Mouse (Mus musculus) heart, postnatal 0 days (tissue): Measurements from ENCODE around the gene Cd8b1. TPM values are rescaled to one million over a fixed set of nuclear protein-coding genes. Genes with fewer than 3 reads are reported as not detected.

Source experiments
- ATAC-seq: fragments of 200-750 bp; cut with Nextera tagmentation; 2 replicates; pipeline ENCODE4 v1.8.0; 2017; ENCODE audit warnings: low read depth, moderate number of reproducible peaks, moderate library complexity; ENCODE audit not compliant: insufficient read depth
- DNase-seq: peaks from one replicate; pipeline ENCODE4 v3.0.0-alpha.2; 2016; ENCODE audit warnings: low spot score
- H3K27ac ChIP-seq: fragments of 300-500 bp; sonication (generic); 2 replicates; pipeline ENCODE4 v1.5.1; 2014; ENCODE audit warnings: low read depth, mild to moderate bottlenecking
- H3K27me3 ChIP-seq: fragments of 300-500 bp; sonication (generic); 2 replicates; pipeline ENCODE4 v1.6.1; 2014; ENCODE audit warnings: low read length, mixed read lengths; ENCODE audit not compliant: control insufficient read depth, insufficient read depth
- H3K36me3 ChIP-seq: fragments of 300-500 bp; sonication (generic); replicated peaks from 2 replicates; pipeline ENCODE4 v1.6.1; 2014; ENCODE audit warnings: low read length, mixed read lengths; ENCODE audit not compliant: control insufficient read depth, insufficient read depth
- H3K4me1 ChIP-seq: fragments of 300-500 bp; sonication (generic); 2 replicates; pipeline ENCODE4 v1.6.1; 2014; ENCODE audit warnings: antibody characterized with exemption; ENCODE audit not compliant: control insufficient read depth, insufficient read depth
- H3K4me2 ChIP-seq: fragments of 300-500 bp; sonication (generic); 2 replicates; pipeline ENCODE4 v1.6.1; 2014; ENCODE audit warnings: low read depth, mild to moderate bottlenecking, low read length, moderate library complexity
- H3K4me3 ChIP-seq: fragments of 300-500 bp; sonication (generic); 2 replicates; pipeline ENCODE4 v1.5.1; 2014; ENCODE audit warnings: low read depth, low read length
- H3K9ac ChIP-seq: fragments of 300-500 bp; sonication (generic); replicated peaks from 2 replicates; pipeline ENCODE4 v1.6.1; 2014; ENCODE audit warnings: low read depth, low read length, mixed read lengths
- H3K9me3 ChIP-seq: fragments of 300-500 bp; sonication (generic); replicated peaks from 2 replicates; pipeline ENCODE4 v1.6.1; 2016; ENCODE audit warnings: low read length; ENCODE audit not compliant: control insufficient read depth
- CTCF ChIP-seq: IDR thresholded peaks from 2 replicates; pipeline ENCODE4 v1.5.1; 2016; ENCODE audit warnings: antibody characterized with exemption, control low read depth, low read depth
- EP300 ChIP-seq: IDR thresholded peaks from 2 replicates; pipeline ENCODE4 v1.6.1; 2016; ENCODE audit warnings: antibody characterized with exemption, low read depth
- WGBS: fragments of 180-500 bp; shearing (Covaris S2); extraction: QIAGEN DNeasy Blood & Tissue Kit; methylation state at CpG from one replicate; pipeline ENCODE4 v1.1.7; 2014; 5-methylcytosine and 5-hydroxymethylcytosine counted together
- polyA plus RNA-seq: library from polyadenylated mRNA; unstranded; fragments of >200 nt; fragmentation: Nextera tagmentation; extraction: Ambion mirVana; gene quantifications from 2 replicates; pipeline ENCODE4 v1.2.1, GENCODE M21; 2015
- total RNA-seq: library from RNA; depleted of rRNA; stranded (reverse); fragments of >200 nt; gene quantifications from 2 replicates; pipeline ENCODE4 v1.2.3, GENCODE M21; 2014; ENCODE audit warnings: low replicate concordance

Gene Cd8b1
- total and polyA plus RNA-seq, 2 experiments from 2014 or later: 0.18 TPM; not detected in 1

DNA sequence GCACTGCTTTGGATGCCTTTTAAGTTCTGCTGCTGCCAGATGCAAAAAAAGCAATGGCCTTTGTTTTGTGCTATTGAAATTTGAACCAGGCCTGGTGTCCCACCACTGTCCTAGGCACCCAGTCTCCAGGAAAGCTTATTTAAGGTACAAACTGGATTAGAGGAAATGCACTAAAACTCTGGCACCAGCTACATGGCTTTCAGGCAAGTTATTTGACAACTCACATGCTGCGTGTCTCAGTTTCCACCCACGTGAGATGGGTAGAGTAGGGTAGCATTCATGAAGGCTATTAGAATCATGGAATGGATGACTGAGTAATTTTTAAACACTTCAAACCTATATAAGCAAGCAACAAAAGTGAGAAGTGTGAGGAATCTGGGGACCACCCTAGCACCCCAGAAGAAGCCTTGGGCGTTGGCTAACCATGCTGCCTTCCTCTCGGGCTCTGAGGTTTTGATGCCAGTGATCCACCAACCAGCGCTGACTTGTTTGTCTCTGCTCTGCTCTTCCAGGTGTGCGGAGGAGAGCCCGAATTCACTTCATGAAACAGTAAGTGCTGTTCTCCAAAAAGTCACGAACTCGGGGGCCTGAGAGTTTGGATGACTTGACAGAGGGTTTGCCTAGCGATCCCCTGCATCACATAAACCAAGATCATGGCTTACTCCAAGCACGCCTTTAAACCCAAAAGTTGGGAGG, 11.1 kb downstream of the Cd8b1 start:
- no peak overlapping the region for H3K4me2 ChIP-seq
- TF ChIP-seq CTCF (no peak), EP300 (no peak)
- no peaks in the 10 kb centered on the region for H3K27me3 ChIP-seq
- no peaks in the 10 kb centered on the region for H3K36me3 ChIP-seq
- H3K9me3 ChIP-seq: no peaks in the 10 kb centered on the region
- no peak for DNase-seq
- no peak overlapping the region for H3K4me3 ChIP-seq
- H3K4me1 ChIP-seq: no peaks in the 10 kb centered on the region
- no peak overlapping the region for H3K9ac ChIP-seq
- ATAC-seq: no peak
- H3K27ac ChIP-seq: no peak overlapping the region; the same call in 1 of the 2 replicates
- WGBS: 88% methylated on average over 11 of the region's 11 CpGs

DNA sequence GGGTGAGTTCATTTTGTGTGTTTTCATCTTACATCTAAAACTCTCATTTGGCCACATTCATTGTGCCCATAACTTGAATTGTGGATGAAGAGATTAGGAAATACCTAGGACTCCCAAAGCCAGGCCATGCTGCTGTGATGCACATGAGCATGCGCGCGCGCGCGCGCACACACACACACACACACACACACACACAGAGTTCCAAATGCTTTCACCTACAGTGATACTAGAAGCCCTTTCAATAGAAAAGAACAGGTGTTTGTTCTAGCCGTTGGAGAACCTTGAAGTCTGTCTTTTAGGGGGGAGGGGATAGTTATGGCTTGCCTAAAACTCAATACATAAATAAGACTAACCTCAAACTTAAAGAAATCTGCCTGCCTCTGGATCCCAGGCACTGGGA, 15.1 kb downstream of the Cd8b1 start:
- DNase-seq: no peak
- no peak for TF ChIP-seq EP300
- no peak for TF ChIP-seq CTCF
- Histone ChIP-seq H3K27ac (no peak overlapping the region; the same call in 1 of the 2 replicates), H3K4me2 (no peak overlapping the region), H3K4me1 (no peaks in the 10 kb centered on the region), H3K36me3 (no peaks in the 10 kb centered on the region), H3K27me3 (no peaks in the 10 kb centered on the region), H3K4me3 (no peak overlapping the region), H3K9ac (no peak overlapping the region), H3K9me3 (no peaks in the 10 kb centered on the region)
- ATAC-seq: no peak
- 95% methylated on average over 8 of the region's 8 CpGs for WGBS

DNA sequence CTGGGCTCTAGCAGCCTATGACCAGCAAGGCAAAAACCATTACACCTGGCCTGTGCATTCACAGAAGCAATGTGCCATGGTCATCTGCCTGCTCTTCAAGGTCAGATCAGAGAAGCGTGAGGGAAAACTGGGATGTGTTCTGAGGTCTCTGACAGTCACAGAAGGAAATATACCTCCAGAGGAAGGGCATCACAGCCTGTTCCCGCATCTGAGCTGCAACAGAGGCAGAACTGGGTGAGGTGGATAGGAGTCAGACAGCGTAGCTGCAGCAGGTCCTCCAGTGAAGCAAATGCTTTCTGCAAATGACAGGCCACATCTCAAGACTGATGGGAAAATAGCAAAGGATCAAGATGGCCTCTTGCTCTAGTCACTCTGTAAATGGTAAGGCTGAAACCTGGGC, 16.4 kb downstream of the Cd8b1 start:
- H3K36me3 ChIP-seq: no peaks in the 10 kb centered on the region
- H3K27me3 ChIP-seq: no peaks in the 10 kb centered on the region
- TF ChIP-seq CTCF: no peak
- no peak for TF ChIP-seq EP300
- H3K4me1 ChIP-seq: no peaks in the 10 kb centered on the region
- no peak overlapping the region; the same call in 1 of the 2 replicates for H3K4me2 ChIP-seq
- no peaks in the 10 kb centered on the region for H3K9me3 ChIP-seq
- 74% methylated on average over 3 of the region's 3 CpGs for WGBS
- no peak overlapping the region for H3K4me3 ChIP-seq
- peak overlapping the region; percentile 55; the same call in 1 of the 2 replicates for H3K27ac ChIP-seq
- no peak for ATAC-seq
- H3K9ac ChIP-seq: no peak overlapping the region
- DNase-seq: no peak

DNA sequence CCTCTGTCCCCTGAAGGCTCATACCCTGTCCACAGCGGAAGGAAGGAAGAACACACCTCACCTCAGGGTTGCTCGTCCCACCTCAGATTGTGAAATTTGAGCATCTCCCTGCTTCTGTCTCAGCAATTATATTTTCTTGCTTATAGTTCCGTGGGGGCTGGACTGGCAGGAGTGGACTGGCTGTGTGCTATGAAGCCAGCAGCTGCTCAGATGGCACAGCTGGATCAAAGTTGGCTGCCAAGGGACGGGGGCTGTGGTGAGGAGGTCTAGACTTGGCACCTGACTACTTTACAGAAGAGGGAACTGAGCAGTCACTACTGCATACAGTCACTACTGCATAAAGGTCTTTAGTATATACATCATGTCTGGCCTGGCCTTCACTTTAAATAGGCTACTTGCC, 16.8 kb downstream of the Cd8b1 start:
- Histone ChIP-seq H3K9me3 (no peaks in the 10 kb centered on the region), H3K36me3 (no peaks in the 10 kb centered on the region), H3K27ac (peak overlapping the region; percentile 55; the same call in 1 of the 2 replicates), H3K4me2 (no peak overlapping the region; the same call in 1 of the 2 replicates), H3K4me3 (no peak overlapping the region), H3K27me3 (no peaks in the 10 kb centered on the region), H3K4me1 (no peaks in the 10 kb centered on the region), H3K9ac (no peak overlapping the region)
- WGBS: 80% methylated on average over 4 of the region's 4 CpGs
- no peak for TF ChIP-seq EP300
- DNase-seq (no peak), ATAC-seq (no peak)

DNA sequence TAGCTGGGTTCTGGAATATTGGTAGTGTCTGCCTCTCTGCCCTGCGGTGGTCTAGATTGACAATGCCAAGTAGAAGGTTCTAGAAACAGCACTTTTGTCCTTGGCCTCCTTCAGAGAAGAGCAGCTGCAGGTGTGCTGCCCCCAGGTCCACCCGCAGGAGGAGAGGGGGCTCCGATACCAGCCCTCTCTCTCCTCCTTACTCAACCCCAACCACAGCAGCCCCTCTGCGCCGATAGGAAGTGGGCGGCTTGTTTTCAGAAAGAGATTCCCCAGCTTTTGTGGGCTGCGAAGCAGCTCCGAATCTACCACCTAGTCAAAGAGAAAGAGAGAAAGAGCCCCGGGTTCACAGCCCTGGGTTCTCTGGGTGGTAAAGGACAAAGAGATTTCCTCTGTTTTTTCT, 18.6 kb downstream of the Cd8b1 start:
- TF ChIP-seq EP300 (no peak), CTCF (no peak)
- Histone ChIP-seq H3K9ac (no peak overlapping the region), H3K27me3 (no peaks in the 10 kb centered on the region), H3K9me3 (no peaks in the 10 kb centered on the region), H3K4me2 (no peak overlapping the region; the same call in 1 of the 2 replicates), H3K27ac (peak overlapping the region; percentile 63; the same call in 1 of the 2 replicates), H3K4me3 (no peak overlapping the region), H3K36me3 (no peaks in the 10 kb centered on the region), H3K4me1 (no peaks in the 10 kb centered on the region)
- 87% methylated on average over 9 of the region's 9 CpGs for WGBS
- no peak for ATAC-seq
- DNase-seq: no peak

DNA sequence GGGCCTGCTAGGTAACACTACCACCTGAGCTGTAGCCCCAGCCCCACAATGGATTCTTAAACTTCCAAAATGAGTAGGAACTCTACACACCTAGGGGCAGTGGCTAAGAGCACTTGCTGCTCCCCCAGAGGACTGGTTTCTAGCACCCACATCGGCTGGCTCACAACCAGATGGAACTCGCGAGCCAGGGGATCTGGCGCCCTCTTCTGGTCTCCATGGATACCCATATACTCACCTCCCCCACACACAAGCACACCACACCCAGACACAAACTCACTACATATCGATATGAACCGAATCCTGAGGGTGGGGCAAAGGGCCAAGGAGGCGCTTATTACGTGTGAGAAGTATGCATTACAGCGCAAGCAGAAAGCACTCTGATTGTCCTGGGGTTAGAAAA, 25.4 kb downstream of the Cd8b1 start:
- WGBS: 95% methylated on average over 9 of the region's 9 CpGs
- Histone ChIP-seq H3K9me3 (peaks cover 5% of the 10 kb centered on the region; the same call in 1 of the 2 replicates), H3K4me2 (no peak overlapping the region), H3K4me1 (no peaks in the 10 kb centered on the region), H3K4me3 (no peak overlapping the region), H3K27me3 (no peaks in the 10 kb centered on the region), H3K36me3 (no peaks in the 10 kb centered on the region), H3K27ac (no peak overlapping the region), H3K9ac (no peak overlapping the region)
- ATAC-seq (no peak), DNase-seq (no peak)
- no peak for TF ChIP-seq EP300
- no peak for TF ChIP-seq CTCF
